Mouse (Mus musculus) CH12F3 (cell line): ENCODE results near the gene Gucd1.
"Not testable (repeated sequence)": the region's sequence is repeated elsewhere in the genome, so short reads cannot be mapped to it uniquely, and the experiment has no call there.

Source experiments
- in situ Hi-C: fragments of 300-500 bp; cut with MboI; formaldehyde crosslinking; loops from 2 replicates; pipeline ENCODE4 v1.14.3; 2020; ENCODE audit warnings: low sequenced_read_pairs

The Gucd1 gene

GRCm38 (mm10) chr10:75517758-75518143, at the start of gene Gucd1:
Gucd1 (minus strand) TSS chr10:75517972.
- in situ Hi-C loops = no loop called here

GRCm38 (mm10) chr10:75566765-75567164, 49.0 kb upstream of the Gucd1 start:
- in situ Hi-C loops = not testable (repeated sequence)

GRCm38 (mm10) chr10:75566321-75566720, 48.5 kb upstream of the Gucd1 start:
- in situ Hi-C loops = no loop called here

- in situ Hi-C loops = no loop called here
Measured at GRCm38 (mm10) chr10:75565906-75566305, 48.1 kb upstream of the Gucd1 start.

GRCm38 (mm10) chr10:75565436-75565835, 47.7 kb upstream of the Gucd1 start:
- in situ Hi-C loops = no loop called here

- in situ Hi-C loops = no loop called here
Measured at GRCm38 (mm10) chr10:75564687-75565265, 47.0 kb upstream of the Gucd1 start.

- in situ Hi-C loops = no loop called here
Measured at GRCm38 (mm10) chr10:75562596-75562995, 44.8 kb upstream of the Gucd1 start.

- in situ Hi-C loops = no loop called here
Measured at GRCm38 (mm10) chr10:75561071-75561654, 43.4 kb upstream of the Gucd1 start, which contains the start of gene Ggt1. Ggt1 (plus strand) TSS chr10:75561604.

- in situ Hi-C loops = no loop called here
Measured at GRCm38 (mm10) chr10:75560549-75560899, 42.8 kb upstream of the Gucd1 start.

GRCm38 (mm10) chr10:75559676-75560548, 42.1 kb upstream of the Gucd1 start, which contains the start of gene Lrrc75b:
Lrrc75b (minus strand) TSS chr10:75560330.
- in situ Hi-C loops = no loop called here

- in situ Hi-C loops = no loop called here
Measured at GRCm38 (mm10) chr10:75559041-75559675, 41.4 kb upstream of the Gucd1 start.

- in situ Hi-C loops = no loop called here
Measured at GRCm38 (mm10) chr10:75558515-75558914, 40.7 kb upstream of the Gucd1 start.

GRCm38 (mm10) chr10:75556026-75556425, 38.3 kb upstream of the Gucd1 start:
- in situ Hi-C loops = no loop called here

GRCm38 (mm10) chr10:75555557-75555956, 37.8 kb upstream of the Gucd1 start:
- in situ Hi-C loops = no loop called here

- in situ Hi-C loops = no loop called here
Measured at GRCm38 (mm10) chr10:75554090-75554489, 36.3 kb upstream of the Gucd1 start.

- in situ Hi-C loops = no loop called here
Measured at GRCm38 (mm10) chr10:75552701-75553450, 35.1 kb upstream of the Gucd1 start.

- in situ Hi-C loops = no loop called here
Measured at GRCm38 (mm10) chr10:75552106-75552505, 34.3 kb upstream of the Gucd1 start.

- in situ Hi-C loops = no loop called here
Measured at GRCm38 (mm10) chr10:75551175-75551574, 33.4 kb upstream of the Gucd1 start.

GRCm38 (mm10) chr10:75549886-75550285, 32.1 kb upstream of the Gucd1 start:
- in situ Hi-C loops = no loop called here

GRCm38 (mm10) chr10:75548486-75548885, 30.7 kb upstream of the Gucd1 start:
- in situ Hi-C loops = no loop called here

- in situ Hi-C loops = no loop called here
Measured at GRCm38 (mm10) chr10:75547901-75548300, 30.1 kb upstream of the Gucd1 start.
